Mouse (Mus musculus): ENCODE results near the gene Iqsec1.

The Iqsec1 gene

GRCm38 (mm10) chr6:90754927-90755612, 233.4 kb downstream of the Iqsec1 start:
- no peak for DNase-seq (ENCODE audit: low spot score)

- DNase-seq (ENCODE audit: low spot score), result no peak
Measured at GRCm38 (mm10) chr6:90754093-90754492, 234.4 kb downstream of the Iqsec1 start.

GRCm38 (mm10) chr6:90753656-90754055, 234.8 kb downstream of the Iqsec1 start:
- DNase-seq (ENCODE audit: low spot score), result no peak

GRCm38 (mm10) chr6:90751624-90752023, 236.9 kb downstream of the Iqsec1 start:
- DNase-seq (ENCODE audit: low spot score), result peak; percentile 40

- no peak for DNase-seq (ENCODE audit: low spot score)
Measured at GRCm38 (mm10) chr6:90750091-90750490, 238.4 kb downstream of the Iqsec1 start.

- DNase-seq (ENCODE audit: low spot score), result no peak
Measured at GRCm38 (mm10) chr6:90749414-90749937, 239.0 kb downstream of the Iqsec1 start.

GRCm38 (mm10) chr6:90748976-90749375, 239.5 kb downstream of the Iqsec1 start:
- DNase-seq (ENCODE audit: low spot score), result no peak

- peak; percentile 52 for DNase-seq (ENCODE audit: low spot score)
Measured at GRCm38 (mm10) chr6:90746331-90746864, 242.1 kb downstream of the Iqsec1 start.

GRCm38 (mm10) chr6:90745401-90746198, 242.9 kb downstream of the Iqsec1 start:
- peak; percentile 36 for DNase-seq (ENCODE audit: low spot score)

- no peak for DNase-seq (ENCODE audit: low spot score)
Measured at GRCm38 (mm10) chr6:90742453-90742852, 246.0 kb downstream of the Iqsec1 start.

GRCm38 (mm10) chr6:90741717-90742116, 246.8 kb downstream of the Iqsec1 start:
- no peak for DNase-seq (ENCODE audit: low spot score)

- DNase-seq (ENCODE audit: low spot score), result no peak
Measured at GRCm38 (mm10) chr6:90741056-90741420, 247.4 kb downstream of the Iqsec1 start.

- DNase-seq (ENCODE audit: low spot score), result peak; percentile 80
Measured at GRCm38 (mm10) chr6:90740348-90741055, 248.0 kb downstream of the Iqsec1 start.

GRCm38 (mm10) chr6:90737376-90737775, 251.1 kb downstream of the Iqsec1 start:
- peak; percentile 87 for DNase-seq (ENCODE audit: low spot score)

GRCm38 (mm10) chr6:90736691-90737245, 251.7 kb downstream of the Iqsec1 start:
- no peak for DNase-seq (ENCODE audit: low spot score)

- no peak for DNase-seq (ENCODE audit: low spot score)
Measured at GRCm38 (mm10) chr6:90736074-90736672, 252.3 kb downstream of the Iqsec1 start.

- DNase-seq (ENCODE audit: low spot score), result no peak
Measured at GRCm38 (mm10) chr6:90735396-90736036, 253.0 kb downstream of the Iqsec1 start.

- no peak for DNase-seq (ENCODE audit: low spot score)
Measured at GRCm38 (mm10) chr6:90734806-90735205, 253.7 kb downstream of the Iqsec1 start.

- DNase-seq (ENCODE audit: low spot score), result no peak
Measured at GRCm38 (mm10) chr6:90731327-90731726, 257.2 kb downstream of the Iqsec1 start.

GRCm38 (mm10) chr6:90729829-90730228, 258.7 kb downstream of the Iqsec1 start:
- DNase-seq (ENCODE audit: low spot score), result no peak

GRCm38 (mm10) chr6:90728491-90728931, 260.0 kb downstream of the Iqsec1 start:
- DNase-seq (ENCODE audit: low spot score), result peak; percentile 61

Measured in T-cell, adult 2 months (primary cell).